Mouse (Mus musculus): ENCODE results near the gene Unc13d. TPM values are rescaled to one million over a fixed set of nuclear protein-coding genes. Genes with fewer than 3 reads are reported as not detected.

Gene Unc13d
- total RNA-seq, 1 experiment from 2014 or later = 47.0 TPM

DNA sequence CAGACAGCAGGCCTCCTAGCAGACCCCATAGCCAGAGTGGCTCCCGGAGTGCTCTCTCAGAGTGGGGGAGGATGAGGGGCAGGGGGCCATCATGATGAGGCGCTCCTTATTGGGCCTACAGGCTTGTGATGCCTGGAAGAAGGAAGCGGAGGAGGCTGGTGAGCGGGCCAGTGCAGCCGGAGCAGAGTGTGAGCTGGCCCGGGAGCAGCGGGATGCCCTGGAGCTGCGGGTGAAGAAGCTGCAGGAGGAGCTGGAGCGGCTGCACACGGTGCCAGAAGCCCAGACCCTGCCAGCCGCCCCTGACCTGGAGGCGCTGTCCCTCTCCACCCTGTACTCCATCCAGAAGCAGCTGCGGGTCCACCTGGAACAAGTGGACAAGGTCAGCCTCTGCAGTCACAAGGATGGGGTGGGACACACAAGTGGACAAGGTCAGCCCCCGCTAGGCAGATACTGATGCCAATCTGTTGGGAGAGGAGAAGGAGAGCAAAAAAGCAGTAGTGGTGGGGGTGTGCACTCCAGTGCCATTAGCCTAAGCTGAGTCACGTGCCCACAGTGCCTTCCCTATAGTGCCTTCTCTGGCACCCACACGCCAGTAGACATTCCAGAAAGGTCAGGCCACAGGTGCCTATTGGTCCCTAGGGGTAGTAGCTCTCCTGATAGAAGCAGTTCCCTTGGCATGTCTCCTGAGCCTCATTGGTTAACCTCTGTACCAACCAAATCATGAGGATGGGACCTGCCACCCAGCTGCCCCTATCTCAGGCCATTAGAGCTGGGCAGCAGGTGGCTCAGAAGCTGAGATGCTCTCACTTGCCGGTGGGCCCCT, 18.7 kb downstream of the Unc13d start:
- no peak for ATAC-seq (ENCODE audit: extremely low read depth, insufficient number of reproducible peaks, low FRiP score, poor library complexity, severe bottlenecking)

DNA sequence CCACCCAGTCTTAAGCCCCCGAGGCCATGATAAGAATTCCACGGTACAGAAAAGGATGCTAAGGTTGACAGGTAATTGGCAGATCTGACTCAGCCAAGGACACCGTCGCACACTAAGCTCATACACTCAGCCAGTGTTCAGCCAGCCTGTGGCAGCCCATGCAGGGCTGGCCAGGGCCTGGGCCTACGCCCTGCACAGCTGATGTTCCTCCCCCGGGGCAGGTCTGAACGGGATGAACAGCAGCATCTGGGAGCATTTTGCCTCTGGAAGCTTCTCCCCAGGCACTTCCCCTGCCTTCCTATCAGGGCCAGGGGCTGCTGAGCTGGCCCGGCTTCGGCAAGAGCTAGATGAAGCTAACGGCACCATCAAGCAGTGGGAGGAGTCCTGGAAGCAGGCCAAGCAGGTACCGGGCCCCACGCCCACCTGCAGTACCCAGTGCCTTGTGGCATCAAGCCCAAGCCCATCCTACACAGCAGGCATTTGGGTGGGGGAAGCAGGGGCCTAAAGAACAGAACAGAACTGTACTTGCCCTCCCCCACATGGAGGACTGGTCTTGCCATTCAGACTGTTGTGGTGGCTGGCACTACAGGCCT, 19.6 kb downstream of the Unc13d start:
- ATAC-seq (ENCODE audit: extremely low read depth, insufficient number of reproducible peaks, low FRiP score, poor library complexity, severe bottlenecking) = no peak

DNA sequence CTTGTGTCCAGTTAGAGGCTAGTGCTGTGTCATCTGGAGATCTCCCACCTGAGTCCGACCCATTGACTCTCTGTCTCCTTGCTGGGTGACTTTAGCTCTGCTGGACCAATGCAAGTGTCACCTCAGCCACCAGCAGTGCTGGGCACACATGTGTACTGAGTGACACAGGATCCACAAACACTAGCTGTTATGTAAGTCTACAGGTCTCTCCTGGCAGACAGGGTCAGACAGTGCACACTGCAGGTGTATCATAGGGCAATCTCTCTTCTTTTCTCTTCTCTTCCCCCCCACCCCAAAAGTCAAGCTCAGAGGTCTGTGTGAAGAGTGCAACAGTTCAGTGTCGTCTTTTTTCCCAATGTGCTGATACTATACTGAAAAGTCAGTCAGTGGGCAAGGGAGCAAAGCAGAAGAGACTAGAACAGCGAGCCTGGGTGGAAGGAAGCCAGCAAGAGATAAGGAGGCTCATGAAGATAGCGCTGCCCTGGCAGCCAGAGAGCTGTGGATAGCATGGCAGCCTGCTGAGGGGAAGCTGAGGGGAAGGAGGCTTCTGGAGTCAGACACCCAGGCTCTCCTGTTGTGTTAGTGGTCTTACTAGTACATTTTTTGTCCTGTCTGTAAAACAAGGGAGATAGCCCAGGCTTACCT, 20.4 kb downstream of the Unc13d start:
- ATAC-seq (ENCODE audit: extremely low read depth, insufficient number of reproducible peaks, low FRiP score, poor library complexity, severe bottlenecking) = no peak

DNA sequence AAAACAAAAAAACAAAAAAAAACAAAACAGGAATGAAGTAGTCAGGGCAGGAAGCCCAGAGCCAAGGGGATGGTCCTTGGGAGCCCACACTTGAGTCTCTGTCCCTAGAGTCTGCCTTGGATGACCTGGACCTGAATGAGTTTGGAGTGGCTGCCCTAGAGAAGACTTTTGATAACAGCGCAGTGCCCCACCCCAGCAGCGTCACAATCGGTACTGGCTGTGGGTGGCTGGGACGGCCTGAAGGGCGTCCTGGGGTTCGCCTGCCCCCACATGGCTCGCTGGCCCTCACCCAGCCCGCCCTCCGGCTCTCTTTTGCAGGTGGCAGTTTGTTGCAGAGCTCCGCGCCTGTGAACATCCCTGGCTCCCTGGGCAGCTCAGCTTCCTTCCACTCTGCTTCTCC, 21.9 kb downstream of the Unc13d start:
- ATAC-seq (ENCODE audit: extremely low read depth, insufficient number of reproducible peaks, low FRiP score, poor library complexity, severe bottlenecking) = no peak

DNA sequence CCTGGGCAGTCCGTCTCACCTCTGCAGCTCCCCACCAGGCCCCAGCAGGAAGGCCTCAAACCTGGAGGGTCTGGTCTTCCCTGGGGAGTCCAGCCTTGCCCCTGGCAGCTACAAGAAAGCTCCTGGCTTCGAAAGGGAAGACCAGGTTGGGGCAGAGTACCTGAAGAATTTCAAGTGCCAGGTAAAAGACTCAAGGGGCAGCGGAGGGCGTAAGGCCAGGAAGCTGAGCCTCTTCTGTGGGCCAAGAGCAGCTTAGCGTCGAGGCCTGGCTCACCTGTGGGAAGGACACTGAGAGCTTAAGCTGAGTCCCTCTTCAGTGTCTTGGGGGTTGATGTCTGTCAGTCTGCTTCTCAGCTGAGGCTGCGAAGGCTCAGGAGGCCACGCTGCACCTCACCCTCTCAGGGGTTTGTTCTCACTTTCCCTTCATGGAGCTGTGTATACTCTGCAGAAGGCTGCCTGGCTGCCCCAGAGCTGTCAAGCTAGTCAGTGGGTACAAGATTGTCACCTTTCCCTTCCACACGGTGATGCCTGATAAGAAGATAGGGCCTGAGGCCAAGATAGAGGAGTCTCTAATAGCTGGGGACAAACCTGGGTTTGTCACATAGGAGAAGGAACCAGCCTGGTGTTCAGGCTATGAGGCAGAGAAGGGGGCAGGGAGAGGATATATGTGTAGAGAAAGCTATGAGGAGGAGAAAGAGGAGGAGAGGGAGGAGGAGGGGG, 24.1 kb downstream of the Unc13d start:
- no peak for ATAC-seq (ENCODE audit: extremely low read depth, insufficient number of reproducible peaks, low FRiP score, poor library complexity, severe bottlenecking)

DNA sequence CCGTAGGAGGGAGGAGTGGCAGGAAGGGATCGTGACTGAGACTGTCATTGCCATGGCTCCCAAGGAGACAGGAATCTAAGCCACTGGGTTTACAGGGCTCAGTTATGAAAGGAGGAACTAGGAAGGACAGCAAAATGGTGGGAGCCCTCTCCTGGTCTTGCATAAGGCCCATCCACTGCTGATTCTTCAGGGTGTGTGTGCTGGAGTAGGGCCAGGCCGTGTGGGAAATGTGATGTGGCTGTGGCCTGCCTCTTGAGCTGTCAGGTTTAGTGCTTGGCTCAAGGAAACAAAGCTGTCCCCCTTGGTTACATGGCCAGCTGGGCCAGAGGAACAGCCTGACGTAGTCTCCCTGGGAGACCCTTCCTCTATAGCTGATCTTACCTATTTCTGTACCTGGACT, 27.6 kb downstream of the Unc13d start:
- no peak for ATAC-seq (ENCODE audit: extremely low read depth, insufficient number of reproducible peaks, low FRiP score, poor library complexity, severe bottlenecking)

DNA sequence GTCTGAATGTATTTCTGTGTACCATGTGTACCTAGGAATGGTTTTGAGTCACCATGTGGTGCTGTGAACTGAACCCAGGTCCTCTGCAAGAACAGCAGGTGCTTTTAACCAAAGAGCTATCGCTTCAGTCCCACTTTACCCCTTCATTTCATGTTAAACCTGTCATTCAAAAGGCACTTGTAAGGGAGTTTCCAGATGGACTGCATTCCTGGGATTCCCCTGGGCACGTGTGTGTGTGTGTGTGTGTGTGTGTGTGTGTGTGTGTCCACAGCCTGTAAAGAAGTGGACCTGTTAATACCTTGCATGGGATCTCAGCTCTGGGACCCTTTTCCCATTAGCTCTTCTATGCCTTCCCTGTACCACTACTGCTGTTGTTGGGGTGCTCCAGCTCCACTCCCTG, 28.2 kb downstream of the Unc13d start:
- no peak for ATAC-seq (ENCODE audit: extremely low read depth, insufficient number of reproducible peaks, low FRiP score, poor library complexity, severe bottlenecking)

DNA sequence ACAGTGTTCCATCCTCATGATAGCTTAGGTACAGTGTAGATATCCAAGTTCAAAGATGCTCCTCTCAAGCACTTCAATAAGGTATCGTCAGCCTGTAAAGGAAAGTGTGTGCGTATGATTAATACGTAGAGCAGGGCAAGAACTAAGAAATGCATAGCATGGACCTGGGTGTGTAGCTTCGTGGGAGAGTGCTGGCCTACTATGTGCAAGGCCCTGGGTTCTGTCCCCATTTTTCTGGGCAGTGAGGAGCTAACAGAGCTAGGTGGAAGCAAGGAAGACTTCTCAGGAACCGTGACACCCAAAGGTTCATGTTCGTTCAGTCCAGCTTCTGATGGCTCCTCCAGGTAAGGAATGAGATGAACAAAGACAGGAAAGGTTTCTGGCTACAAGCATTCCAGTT, 32.6 kb downstream of the Unc13d start:
- no peak for ATAC-seq (ENCODE audit: extremely low read depth, insufficient number of reproducible peaks, low FRiP score, poor library complexity, severe bottlenecking)

DNA sequence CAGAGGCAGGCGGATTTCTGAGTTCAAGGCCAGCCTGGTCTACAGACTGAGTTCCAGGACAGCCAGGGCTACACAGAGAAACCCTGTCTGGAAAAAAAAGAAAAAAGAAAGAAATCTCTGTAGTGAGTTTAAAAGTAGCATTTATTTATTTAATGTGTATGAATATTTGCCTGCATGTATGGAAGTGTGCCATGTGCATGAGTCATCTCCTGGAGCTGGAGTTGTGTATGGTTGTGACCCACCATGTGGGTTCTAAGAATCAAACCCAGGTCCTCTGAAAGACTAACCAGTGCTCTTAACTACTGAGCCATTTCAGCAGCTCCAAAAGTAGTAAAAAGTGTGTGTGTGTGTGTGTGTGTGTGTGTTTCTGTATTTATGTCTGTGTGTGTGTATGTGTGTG, 34.5 kb downstream of the Unc13d start:
- no peak for ATAC-seq (ENCODE audit: extremely low read depth, insufficient number of reproducible peaks, low FRiP score, poor library complexity, severe bottlenecking)

DNA sequence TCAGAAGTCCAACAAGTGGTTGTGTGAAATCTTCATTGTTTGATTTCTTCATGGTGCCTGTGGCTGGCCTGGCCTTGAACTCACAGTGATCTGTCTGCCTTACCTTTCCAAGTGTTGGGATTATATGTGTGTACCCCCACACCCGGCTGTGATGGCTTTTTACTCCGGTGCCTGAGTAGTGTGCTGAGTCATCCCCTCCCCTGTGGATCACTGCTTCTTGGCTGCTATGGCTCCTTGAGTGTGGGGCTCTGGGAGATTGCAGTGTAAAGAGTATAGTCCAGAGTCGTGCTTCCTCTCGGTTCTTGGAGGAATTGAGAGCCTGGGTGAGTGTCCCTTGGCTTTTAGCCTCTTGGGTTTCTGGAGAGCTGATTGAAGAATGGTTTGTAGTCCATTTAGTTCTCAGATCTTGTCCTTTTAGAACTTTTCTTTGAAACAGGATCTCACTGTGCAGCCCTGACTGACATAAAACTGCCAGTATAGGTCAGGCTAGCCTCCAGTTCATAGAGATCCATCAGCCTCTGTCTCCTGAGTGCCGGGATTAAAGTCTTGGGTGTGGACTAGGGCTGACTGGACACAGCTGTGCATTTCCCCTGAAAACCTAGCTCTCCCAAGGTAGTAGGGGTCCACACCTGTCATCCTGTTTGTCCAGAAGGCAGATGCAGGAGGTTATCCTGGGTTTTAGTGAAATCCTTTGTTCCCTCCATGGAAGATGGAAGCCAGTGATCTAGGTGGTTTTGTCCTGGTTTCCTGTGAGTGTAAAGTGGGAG, 35.2 kb downstream of the Unc13d start:
- ATAC-seq (ENCODE audit: extremely low read depth, insufficient number of reproducible peaks, low FRiP score, poor library complexity, severe bottlenecking) = no peak

DNA sequence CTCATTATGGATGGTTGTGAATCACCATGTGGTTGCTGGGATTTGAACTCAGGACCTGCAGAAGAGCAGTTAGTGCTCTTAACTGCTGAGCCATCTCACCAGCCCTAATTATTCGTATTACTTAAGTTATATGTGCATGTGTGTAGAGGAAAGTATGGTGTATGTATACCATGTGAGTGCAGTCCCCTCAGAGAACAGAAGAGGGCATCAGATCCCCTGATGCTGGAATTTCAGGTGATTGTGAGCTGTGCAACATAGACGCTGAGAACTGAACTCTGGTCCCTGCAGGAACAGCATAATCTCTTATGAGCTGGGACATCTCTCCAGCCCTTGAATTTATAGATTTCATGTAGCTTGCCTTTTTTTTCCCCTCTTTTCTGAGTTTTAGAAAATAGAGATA, 35.9 kb downstream of the Unc13d start:
- ATAC-seq (ENCODE audit: extremely low read depth, insufficient number of reproducible peaks, low FRiP score, poor library complexity, severe bottlenecking) = no peak

DNA sequence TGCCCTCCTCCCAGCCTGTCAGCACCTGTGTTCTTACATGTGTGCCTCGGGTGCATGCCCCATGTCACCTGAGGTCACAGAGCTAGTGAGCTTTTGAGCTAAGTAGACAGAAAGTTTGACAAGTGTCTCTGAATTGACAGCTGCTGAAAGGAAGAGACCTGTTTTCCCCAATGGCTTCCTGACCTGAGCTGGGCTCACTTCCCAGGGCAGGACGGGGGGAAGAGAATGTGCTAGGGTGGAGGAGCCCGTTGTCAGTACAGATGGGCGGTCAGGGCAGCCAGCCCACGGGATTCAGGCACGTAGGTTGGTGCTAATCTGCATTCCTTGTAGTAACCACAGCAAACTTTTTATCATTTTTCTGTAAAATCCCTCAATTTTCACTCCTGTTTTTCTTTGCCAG, 37.2 kb downstream of the Unc13d start:
- ATAC-seq (ENCODE audit: extremely low read depth, insufficient number of reproducible peaks, low FRiP score, poor library complexity, severe bottlenecking) = no peak

DNA sequence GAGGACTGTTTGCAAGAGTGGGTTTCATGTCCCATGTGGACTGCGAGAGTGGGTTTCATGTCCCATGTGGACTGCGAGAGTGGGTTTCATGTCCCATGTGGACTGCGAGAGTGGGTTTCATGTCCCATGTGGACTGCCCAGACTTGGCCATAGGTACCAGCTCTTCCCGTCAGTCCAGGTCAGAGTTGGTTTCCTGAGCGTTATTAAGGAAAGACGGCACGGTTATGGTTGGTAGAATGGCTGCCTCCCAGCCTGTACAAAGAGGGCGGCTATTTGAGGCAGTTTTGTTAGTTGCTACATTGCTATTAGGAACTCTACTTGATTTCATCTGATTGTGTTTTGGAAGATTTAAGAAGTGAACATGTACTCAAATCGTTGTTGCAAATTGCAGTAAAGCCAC, 39.9 kb downstream of the Unc13d start:
- no peak for ATAC-seq (ENCODE audit: extremely low read depth, insufficient number of reproducible peaks, low FRiP score, poor library complexity, severe bottlenecking)

DNA sequence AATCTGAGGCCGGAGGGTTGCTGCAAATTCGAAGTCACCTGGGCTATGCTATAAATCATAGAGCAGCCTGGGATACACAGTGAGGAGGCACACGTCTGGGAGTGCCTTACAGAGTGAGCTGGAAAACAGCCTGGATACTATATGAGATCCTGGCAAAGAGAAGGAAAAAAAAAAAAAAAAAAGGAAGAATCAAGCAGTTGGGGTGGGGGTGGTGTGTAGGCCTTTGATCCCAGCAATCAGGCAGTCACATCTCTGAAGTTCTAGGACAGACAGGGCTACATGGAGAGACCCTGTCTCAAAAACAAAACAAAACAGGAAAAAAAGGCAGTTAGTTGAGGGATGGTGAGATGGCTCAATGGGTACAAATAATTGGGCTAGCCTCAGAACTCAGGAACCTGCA, 41.1 kb downstream of the Unc13d start:
- ATAC-seq (ENCODE audit: extremely low read depth, insufficient number of reproducible peaks, low FRiP score, poor library complexity, severe bottlenecking) = no peak

DNA sequence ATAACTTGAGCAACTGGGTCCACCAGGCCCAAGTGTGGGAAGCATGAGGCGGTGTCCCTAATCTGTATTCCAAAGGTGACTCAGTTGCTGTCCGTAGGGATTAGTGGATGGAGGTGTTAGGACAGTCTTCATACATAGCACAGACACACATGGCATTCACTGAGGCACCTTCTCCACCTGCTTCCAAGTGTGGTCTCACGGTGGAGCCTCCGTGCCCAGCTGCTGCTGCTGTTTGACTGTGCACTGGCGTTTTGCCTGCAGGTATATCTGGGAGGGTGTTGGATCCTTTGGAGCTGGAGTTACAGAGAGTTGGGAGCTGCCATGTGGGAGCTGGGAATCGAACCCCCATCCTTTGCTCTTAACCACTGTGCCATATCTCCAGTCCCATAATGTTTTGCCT, 43.2 kb downstream of the Unc13d start:
- ATAC-seq (ENCODE audit: extremely low read depth, insufficient number of reproducible peaks, low FRiP score, poor library complexity, severe bottlenecking) = no peak

DNA sequence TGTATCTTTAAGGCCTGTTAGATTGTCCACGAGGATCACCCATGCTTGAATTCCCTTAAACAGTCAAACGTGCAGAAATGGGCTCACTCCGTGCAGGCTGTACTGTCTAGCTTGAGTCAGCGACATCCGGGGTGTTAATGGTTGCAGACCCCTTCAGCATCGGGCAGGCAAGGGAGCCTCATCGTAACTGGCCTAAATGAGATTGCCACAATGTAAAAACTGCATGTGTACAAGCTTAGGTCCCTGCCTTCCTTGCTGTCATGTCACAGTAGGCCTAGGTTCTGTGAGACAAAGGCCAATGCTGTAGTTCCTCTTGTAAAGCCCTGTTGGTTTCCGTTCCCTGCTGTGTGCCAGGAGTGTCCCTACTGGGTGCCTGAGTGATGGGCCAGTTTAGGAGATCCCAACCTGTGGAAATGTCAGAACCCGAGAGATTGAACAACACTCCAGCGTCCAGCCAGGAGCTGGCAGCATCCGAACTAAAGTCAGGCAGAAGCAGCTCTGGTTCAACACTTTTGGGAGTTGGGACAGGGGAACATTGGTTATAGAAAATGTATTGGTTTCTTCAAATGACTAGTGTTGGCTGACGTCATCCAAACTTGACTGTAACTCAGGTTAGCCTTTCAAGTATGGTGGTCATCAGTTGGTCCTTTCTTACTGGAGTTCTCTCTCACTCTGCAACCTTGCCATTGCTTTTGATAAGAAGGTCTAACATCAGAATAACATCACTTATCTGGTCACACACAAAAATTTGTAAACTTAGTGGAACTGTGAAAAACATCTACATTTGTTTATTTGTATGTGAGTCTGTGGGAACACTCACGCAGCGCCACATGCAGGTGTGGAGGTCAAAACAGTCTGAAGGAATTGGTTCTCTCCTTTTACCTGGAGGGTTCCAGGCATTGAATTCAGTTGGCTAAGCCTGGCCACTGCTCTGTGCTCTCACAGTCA, 46.6 kb downstream of the Unc13d start:
- ATAC-seq (ENCODE audit: extremely low read depth, insufficient number of reproducible peaks, low FRiP score, poor library complexity, severe bottlenecking) = peak; percentile 14; the same call in 1 of the 2 replicates

DNA sequence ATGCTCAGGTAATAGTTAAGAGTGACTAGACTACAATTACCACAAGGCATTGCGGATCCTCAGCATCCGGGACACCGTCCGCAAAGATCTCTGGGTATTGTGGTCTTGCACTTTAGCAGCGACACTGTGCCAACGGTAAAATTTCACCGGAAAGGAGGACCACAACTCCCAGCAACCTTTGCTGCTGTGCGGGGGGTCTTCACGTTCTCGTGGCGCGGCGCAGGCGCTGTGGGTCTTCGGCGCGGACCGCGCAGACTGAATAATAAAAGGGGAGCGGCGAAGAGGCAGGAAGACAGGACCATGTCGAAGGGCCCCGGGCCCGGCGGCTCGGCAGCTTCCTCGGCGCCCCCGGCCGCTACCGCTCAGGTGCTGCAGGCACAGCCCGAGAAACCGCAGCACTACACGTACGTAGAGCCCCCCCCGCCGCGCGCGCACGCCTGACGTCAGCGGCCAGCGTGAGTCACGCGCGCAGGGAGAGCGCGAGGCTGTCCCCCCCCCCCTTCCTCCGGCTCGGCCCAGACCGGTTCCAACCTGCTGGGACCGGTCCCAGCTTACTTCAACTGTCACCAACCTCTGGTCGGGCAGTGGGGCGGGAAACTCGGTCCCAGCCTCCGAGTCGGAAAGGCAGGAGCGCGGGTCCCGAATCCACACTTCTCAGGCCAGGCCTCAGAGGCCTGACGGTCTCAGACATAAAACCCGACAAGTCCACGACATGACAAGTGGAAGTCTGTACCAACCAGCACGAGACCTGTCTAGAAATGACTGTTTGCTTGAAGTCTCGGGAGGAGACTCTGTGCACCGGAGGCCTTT, 47.5 kb downstream of the Unc13d start, which contains the start of gene Unk:
Gene Unk, plus strand, starts transcription at position 235 of the 810 bp plus-strand sequence.
- ATAC-seq (ENCODE audit: extremely low read depth, insufficient number of reproducible peaks, low FRiP score, poor library complexity, severe bottlenecking) = peak; percentile 91

Measured in neutrophil, adult 5-6 weeks (primary cell).